Mouse (Mus musculus) E14TG2a.4 (cell line): ENCODE data around the gene Tmem202.

ENCODE experiments used
- CTCF ChIP-seq: conservative IDR thresholded peaks from 2 replicates; pipeline ENCODE4 v1.5.1; 2014; ENCODE audit warnings: low read length
- NANOG ChIP-seq: IDR thresholded peaks from 2 replicates; pipeline ENCODE4 v1.6.1; 2014; ENCODE audit warnings: borderline replicate concordance, low read length, mixed read lengths
- POU5F1 ChIP-seq: IDR thresholded peaks from 2 replicates; pipeline ENCODE4 v1.6.1; 2014; ENCODE audit warnings: low read length, borderline replicate concordance

DNA sequence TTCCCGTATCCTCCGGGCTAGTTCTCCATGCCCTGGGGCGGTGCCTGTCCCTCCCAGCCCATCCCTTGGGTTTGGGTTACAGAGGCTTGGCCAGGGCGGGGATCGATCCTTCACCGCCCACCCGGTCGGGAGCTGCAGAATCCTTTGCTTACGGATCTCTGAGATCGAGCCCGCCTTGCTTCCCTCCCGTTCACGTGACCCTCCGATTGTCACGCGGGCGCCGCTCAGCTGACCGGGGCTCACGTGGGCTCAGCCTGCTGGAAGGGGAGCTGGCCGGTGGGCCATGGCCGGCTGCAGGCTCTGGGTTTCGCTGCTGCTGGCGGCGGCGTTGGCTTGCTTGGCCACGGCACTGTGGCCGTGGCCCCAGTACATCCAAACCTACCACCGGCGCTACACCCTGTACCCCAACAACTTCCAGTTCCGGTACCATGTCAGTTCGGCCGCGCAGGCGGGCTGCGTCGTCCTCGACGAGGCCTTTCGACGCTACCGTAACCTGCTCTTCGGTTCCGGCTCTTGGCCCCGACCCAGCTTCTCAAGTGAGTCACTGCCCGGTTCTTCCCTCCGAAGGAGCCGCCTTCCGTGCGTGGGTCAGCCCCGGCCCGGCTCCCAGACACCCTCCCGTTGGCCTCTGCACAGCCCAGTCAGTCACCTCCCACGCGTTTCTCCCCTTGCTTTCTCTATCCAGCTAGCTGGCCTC is at the start of gene Tmem202, which contains the start of gene Hexa:
- TF ChIP-seq CTCF (no peak), POU5F1 (no peak), NANOG (no peak)
